Mouse (Mus musculus) cerebellum, postnatal 25 days (tissue): ENCODE data around the gene Ssr1.

Experiments used
- DNase-seq, 2 experiments: peaks; one replicate each; pipeline ENCODE4 v3.0.0; 2021; ENCODE audit warnings: mixed read lengths in 2 of 2

Ssr1 gene

GRCm38 (mm10) chr13:37943466-37943865 is 50.6 kb downstream of the Ssr1 start:
- no peak for DNase-seq

GRCm38 (mm10) chr13:37942887-37943331 is 51.1 kb downstream of the Ssr1 start:
- no peak for DNase-seq

GRCm38 (mm10) chr13:37941950-37942886 is 51.8 kb downstream of the Ssr1 start:
- no peak for DNase-seq

GRCm38 (mm10) chr13:37941138-37941645 is 52.8 kb downstream of the Ssr1 start:
- DNase-seq: no peak

- no peak for DNase-seq
Measured at GRCm38 (mm10) chr13:37940649-37941048, 53.4 kb downstream of the Ssr1 start.

GRCm38 (mm10) chr13:37940167-37940566 is 53.9 kb downstream of the Ssr1 start:
- DNase-seq: no peak

- no peak for DNase-seq
Measured at GRCm38 (mm10) chr13:37936351-37936750, 57.7 kb downstream of the Ssr1 start.

- DNase-seq: no peak
Measured at GRCm38 (mm10) chr13:37934920-37935319, 59.1 kb downstream of the Ssr1 start.

- no peak for DNase-seq
Measured at GRCm38 (mm10) chr13:37934075-37934474, 59.9 kb downstream of the Ssr1 start.

GRCm38 (mm10) chr13:37931210-37931922 is 62.7 kb downstream of the Ssr1 start:
- no peak for DNase-seq

GRCm38 (mm10) chr13:37930621-37931020 is 63.4 kb downstream of the Ssr1 start:
- DNase-seq: no peak

GRCm38 (mm10) chr13:37930091-37930490 is 63.9 kb downstream of the Ssr1 start:
- DNase-seq: no peak

- DNase-seq: no peak
Measured at GRCm38 (mm10) chr13:37929532-37929931, 64.5 kb downstream of the Ssr1 start.

- no peak for DNase-seq
Measured at GRCm38 (mm10) chr13:37926394-37926793, 67.6 kb downstream of the Ssr1 start.

- no peak for DNase-seq
Measured at GRCm38 (mm10) chr13:37924461-37924948, 69.5 kb downstream of the Ssr1 start.

GRCm38 (mm10) chr13:37923643-37924460 is 70.2 kb downstream of the Ssr1 start:
- no peak for DNase-seq

- no peak for DNase-seq
Measured at GRCm38 (mm10) chr13:37923091-37923490, 70.9 kb downstream of the Ssr1 start.

- no peak for DNase-seq
Measured at GRCm38 (mm10) chr13:37920727-37921126, 73.3 kb downstream of the Ssr1 start.

GRCm38 (mm10) chr13:37919711-37920277 is 74.2 kb downstream of the Ssr1 start:
- DNase-seq: no peak

- DNase-seq: no peak
Measured at GRCm38 (mm10) chr13:37918336-37919261, 75.4 kb downstream of the Ssr1 start.
